Mouse (Mus musculus) bone marrow, adult 2 months (tissue): ENCODE measurements around the gene Aadac. TPM values are rescaled to one million over a fixed set of nuclear protein-coding genes. Genes with fewer than 3 reads are reported as not detected.

ENCODE experiments used
- H3K27ac ChIP-seq: fragments of 200-500 bp; 2 replicates; pipeline ENCODE4 v1.5.1; 2012; ENCODE audit warnings: low read depth, mild to moderate bottlenecking, control low read depth, inconsistent platforms, low read length; ENCODE audit not compliant: control insufficient read depth, poor library complexity, insufficient read depth
- H3K4me1 ChIP-seq: fragments of 200-500 bp; 2 replicates; pipeline ENCODE4 v1.6.1; 2011; ENCODE audit warnings: low read length; ENCODE audit not compliant: control insufficient read depth, insufficient read depth
- H3K4me3 ChIP-seq: fragments of 200-500 bp; replicated peaks from 2 replicates; pipeline ENCODE3; 2011; ENCODE audit warnings: mild to moderate bottlenecking, low read depth, low read length, control low read depth; ENCODE audit not compliant: control insufficient read depth
- CTCF ChIP-seq: fragments of 200-500 bp; IDR thresholded peaks from 2 replicates; pipeline ENCODE4 v1.5.1; 2011; ENCODE audit warnings: low read length, control low read depth; ENCODE audit not compliant: control insufficient read depth, insufficient read depth
- POLR2A ChIP-seq: fragments of 200-500 bp; IDR thresholded peaks from 2 replicates; pipeline ENCODE4 v1.6.1; 2011; ENCODE audit warnings: low read depth, mild to moderate bottlenecking, control low read depth, low read length, borderline replicate concordance; ENCODE audit not compliant: control insufficient read depth
- WGBS: fragments of 180-500 bp; shearing (Covaris S2); methylation state at CpG from one replicate; pipeline ENCODE4 v1.1.7; 2018; 5-methylcytosine and 5-hydroxymethylcytosine counted together
- polyA plus RNA-seq: library from polyadenylated mRNA; stranded (reverse); fragments of >200 nt; gene quantifications from 2 replicates; pipeline ENCODE4 v1.2.4, GENCODE M21; 2011; ENCODE audit warnings: low replicate concordance; ENCODE audit not compliant: missing spikeins, insufficient read depth, insufficient read length

Aadac gene
- polyA plus RNA-seq, result 4.5 TPM in 1 of 2 replicates, not detected in the other

DNA sequence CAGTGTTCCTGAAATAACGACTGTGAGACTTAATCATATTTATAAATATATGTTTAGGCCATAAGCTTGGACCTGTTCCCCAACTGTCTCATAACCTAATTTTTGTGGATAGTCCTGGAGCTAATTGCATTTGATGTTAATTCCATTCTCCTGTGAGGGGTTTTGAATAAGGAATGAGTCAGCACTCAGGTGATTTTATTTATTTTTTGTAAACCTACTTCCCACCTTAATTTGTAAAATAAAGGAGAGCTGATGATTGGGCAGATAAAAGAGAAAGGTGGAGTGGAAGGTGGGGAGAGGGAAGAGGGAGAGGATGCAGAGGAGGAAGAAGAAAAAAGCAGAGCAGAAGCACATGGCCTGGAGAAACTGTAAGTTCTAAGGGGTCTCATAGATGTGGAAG, at the start of gene Aadac:
Gene Aadac, plus strand, starts transcription at position 301 of the 400 bp plus-strand sequence.
- no peak within 1 kb of the TSS for H3K27ac ChIP-seq
- H3K4me1 ChIP-seq, result no peaks in the 10 kb centered on the region
- H3K4me3 ChIP-seq, result no peak within 1 kb of the TSS
- no peak for TF ChIP-seq CTCF
- TF ChIP-seq POLR2A, result no peak
- WGBS, result 80% methylated on average over 1 of the region's 1 CpGs

DNA sequence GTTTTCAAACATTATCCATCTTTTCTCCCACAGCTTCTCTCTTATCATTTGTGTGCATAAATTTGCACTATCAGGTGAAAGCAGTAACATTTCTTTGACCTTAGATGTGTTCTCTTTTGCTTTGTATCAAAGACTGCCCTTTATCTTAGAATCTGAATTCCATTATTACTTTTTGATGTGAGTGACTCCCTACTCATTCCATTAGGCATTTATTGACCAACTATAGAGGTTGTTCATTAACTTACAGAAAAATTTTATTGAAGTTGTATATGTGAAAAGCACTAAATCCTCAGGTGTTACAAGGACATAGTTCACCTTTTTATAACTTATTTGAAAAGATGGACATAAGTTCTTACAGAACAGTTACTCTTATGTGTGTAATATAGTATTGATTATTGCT, 21.9 kb upstream of the Aadac start:
- no peaks in the 10 kb centered on the region for H3K4me1 ChIP-seq
- no peak for TF ChIP-seq CTCF
- TF ChIP-seq POLR2A, result no peak
- no peak overlapping the region for H3K27ac ChIP-seq
- no peak overlapping the region for H3K4me3 ChIP-seq

DNA sequence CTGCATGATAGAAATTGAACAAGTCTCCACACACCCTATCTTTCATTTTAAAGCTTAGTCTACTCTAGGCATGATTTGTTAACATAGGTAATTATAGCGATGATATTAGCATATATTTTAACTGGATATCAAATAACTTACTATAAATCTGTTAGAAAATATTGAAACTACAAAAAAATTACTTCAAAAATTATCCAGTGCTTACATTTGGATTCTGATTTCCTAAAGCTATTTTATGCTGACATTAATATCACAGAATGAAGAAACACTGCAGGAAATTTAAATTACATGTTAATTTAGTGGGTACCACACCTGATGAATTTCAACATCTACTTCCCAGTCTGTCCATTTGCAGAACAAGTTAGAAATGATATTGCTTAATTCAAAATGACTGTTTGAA, 19.1 kb upstream of the Aadac start, which contains the start of gene Aadacl2:
Gene Aadacl2, plus strand, starts transcription at position 301 of the 400 bp plus-strand sequence.
- TF ChIP-seq CTCF, result no peak
- no peak for TF ChIP-seq POLR2A
- Histone ChIP-seq H3K4me3 (no peak within 1 kb of the TSS), H3K27ac (no peak within 1 kb of the TSS), H3K4me1 (no peaks in the 10 kb centered on the region)
- WGBS, result 84% methylated on average over 1 of the region's 1 CpGs

DNA sequence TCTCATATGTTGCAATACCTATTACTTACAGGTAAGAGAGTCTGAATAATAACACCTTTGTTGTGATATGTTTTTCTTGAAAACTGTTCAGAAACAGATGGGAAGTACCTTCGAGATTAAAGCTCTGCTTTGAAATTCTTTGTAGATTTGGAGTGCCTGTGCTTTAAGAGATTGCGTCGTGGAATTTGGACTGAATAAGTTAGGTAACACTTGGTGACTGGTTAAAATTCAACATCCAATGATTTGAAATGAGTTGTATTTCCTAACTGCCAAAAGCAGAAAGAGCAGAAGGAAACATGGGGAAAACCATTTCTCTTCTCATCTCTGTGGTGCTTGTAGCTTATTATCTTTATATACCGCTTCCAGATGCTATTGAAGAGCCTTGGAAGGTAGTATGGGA, 6.0 kb downstream of the Aadac start:
- Histone ChIP-seq H3K4me3 (no peak overlapping the region), H3K4me1 (no peaks in the 10 kb centered on the region), H3K27ac (no peak overlapping the region)
- TF ChIP-seq POLR2A (no peak), CTCF (no peak)
- WGBS, result 82% methylated on average over 4 of the region's 4 CpGs

DNA sequence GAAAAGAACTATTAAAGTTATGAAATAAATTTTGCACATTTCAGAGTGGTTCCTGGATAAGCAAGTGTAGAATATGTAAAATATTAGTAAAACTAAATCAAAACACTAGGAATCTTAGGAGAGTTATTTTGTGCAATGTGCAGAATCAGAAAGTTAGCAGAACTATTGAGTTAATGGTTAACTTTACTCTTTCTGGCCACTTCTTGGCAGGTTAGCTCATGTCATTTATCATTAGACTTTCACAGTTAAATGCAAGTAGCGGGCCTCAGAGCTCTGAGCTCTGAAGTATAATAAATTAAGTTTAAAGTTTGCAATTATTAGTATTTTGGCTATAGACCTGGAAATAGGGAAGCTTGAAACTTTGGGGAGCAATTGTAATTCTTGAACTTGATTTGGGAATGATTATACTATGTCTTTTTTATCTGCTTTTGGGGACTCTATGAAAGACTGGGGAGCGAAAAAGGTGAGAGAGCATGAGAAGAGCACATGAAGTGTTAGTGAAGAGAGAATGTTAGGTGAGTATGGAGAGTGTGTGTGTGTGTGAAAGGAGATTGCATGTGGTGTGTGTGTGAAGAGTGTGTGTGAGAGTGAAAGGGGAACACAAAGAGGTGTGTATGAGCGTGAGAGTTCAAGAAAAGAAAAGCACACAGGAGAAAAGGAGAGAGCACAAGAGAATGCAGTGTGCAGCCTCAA, 20.9 kb downstream of the Aadac start:
- Histone ChIP-seq H3K4me1 (no peaks in the 10 kb centered on the region), H3K4me3 (no peak overlapping the region), H3K27ac (no peak overlapping the region)
- TF ChIP-seq POLR2A (no peak), CTCF (no peak)
- WGBS, result 85% methylated on average over 3 of the region's 3 CpGs

DNA sequence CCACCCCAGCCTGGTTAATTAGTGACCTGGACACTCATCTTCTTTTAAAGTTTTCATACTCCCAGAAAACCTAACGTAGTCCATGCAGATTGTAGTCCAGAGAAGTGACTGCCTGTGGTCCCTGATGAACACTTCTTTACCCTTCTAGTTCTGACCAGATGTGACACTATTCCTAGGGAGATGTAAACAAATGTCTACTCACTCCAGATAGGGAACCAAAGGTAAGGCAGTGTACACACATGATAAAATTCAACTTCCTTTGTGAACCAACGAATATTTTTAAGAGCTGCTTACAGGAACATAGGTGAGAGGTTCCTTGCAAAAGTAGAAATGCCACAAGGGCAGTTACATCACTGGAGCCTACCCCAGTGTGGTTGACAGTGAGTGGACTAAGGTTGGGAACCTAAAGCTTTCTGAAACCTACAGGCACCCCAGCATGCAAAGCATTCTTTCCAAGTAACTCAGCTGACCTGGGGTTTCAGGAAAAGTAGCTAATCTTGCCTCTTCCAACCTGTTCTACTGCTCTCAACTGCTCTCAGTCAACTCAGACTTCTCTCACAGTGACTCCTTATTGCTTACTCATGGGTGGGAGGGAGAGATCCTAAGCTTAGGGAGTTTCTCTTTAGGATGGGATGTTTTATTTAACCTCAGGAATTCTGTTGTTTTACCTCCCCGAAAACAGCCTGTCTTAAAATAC, 27.9 kb downstream of the Aadac start:
- TF ChIP-seq POLR2A, result no peak
- no peak for TF ChIP-seq CTCF
- H3K4me1 ChIP-seq, result no peaks in the 10 kb centered on the region
- WGBS, result 50% methylated on average over 3 of the region's 3 CpGs

DNA sequence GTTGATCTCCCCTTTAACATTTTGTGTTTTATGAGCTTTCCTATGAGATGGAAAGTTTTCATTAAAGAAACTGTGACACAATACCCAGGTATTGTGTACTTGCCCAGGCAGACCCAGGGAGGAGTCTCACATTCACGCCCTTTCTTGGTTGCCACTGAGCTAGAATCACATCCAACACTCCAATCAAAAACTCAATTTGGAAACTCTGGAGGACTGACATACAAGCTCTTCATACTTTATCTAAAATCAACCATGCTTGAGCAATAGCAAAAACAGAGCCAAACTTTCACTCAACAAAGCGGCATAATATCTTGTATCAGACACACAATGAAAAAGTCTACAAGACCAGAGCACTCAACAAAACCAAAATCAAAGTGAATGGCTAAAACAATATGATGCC, 28.4 kb downstream of the Aadac start:
- no peak for TF ChIP-seq POLR2A
- no peak for TF ChIP-seq CTCF
- no peaks in the 10 kb centered on the region for H3K4me1 ChIP-seq
- 83% methylated on average over 2 of the region's 2 CpGs for WGBS
- H3K27ac ChIP-seq, result no peak overlapping the region
- H3K4me3 ChIP-seq, result no peak overlapping the region

More for the DNA sequence above, 27.9 kb downstream of the Aadac start:
- H3K27ac ChIP-seq, result no peak overlapping the region
- no peak overlapping the region for H3K4me3 ChIP-seq

DNA sequence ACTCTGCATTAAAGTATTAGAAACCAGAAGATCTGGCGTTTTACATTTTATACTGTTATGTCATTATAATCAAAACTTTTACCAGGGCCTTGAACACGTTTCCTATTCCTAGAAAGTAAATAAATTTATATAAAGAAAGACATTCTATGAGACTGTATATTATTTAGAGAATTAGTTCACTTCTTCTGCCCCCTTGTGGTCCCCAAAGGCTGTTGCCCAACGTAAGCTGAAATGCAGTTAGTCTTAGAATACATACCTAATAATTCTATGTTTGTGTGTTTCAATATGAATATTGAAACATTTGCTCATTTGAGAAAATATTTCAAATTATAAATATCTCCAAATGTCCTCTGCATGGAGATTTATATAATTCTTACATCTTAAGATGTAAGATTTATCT, 30.9 kb downstream of the Aadac start:
- 41% methylated on average over 3 of the region's 3 CpGs for WGBS
- Histone ChIP-seq H3K4me3 (no peak overlapping the region), H3K4me1 (no peaks in the 10 kb centered on the region), H3K27ac (no peak overlapping the region)
- no peak for TF ChIP-seq CTCF
- TF ChIP-seq POLR2A, result no peak
